Mouse (Mus musculus) hematopoietic multipotent progenitor cell, adult 10-12 weeks (in vitro differentiated cells): ENCODE results near the gene Popdc2. TPM values are rescaled to one million over a fixed set of nuclear protein-coding genes. Genes with fewer than 3 reads are reported as not detected.

Experiments used
- polyA plus RNA-seq: library from polyadenylated mRNA; stranded (reverse); fragments of >175 nt; gene quantifications from 2 replicates; pipeline ENCODE4 v1.2.3, GENCODE M21; 2012; ENCODE audit warnings: low replicate concordance

The Popdc2 gene
- polyA plus RNA-seq, result 1.4 and 1.8 TPM in 2 replicates

DNA sequence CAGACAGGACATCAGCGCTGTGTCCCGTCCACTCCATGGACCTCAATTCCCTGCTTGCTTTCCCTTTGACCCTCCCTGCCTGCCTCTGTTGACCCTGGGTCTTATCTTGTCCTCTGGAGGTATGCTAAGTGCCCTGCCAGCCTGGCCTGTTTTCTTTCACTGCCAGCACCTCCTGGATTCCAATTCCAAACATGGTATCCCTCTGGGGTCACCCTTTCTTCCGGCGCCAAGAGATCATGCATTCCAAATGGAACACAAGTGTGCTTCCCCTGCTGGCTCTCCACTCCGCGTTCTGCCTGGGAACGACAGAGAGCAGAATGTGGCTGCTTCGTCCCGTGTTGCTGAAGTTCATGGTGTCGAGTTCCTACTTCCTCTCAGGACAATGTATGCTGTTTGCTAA, at the start of gene Popdc2:
Popdc2 (plus strand) TSS at position 277 of the 400 bp plus-strand sequence.

DNA sequence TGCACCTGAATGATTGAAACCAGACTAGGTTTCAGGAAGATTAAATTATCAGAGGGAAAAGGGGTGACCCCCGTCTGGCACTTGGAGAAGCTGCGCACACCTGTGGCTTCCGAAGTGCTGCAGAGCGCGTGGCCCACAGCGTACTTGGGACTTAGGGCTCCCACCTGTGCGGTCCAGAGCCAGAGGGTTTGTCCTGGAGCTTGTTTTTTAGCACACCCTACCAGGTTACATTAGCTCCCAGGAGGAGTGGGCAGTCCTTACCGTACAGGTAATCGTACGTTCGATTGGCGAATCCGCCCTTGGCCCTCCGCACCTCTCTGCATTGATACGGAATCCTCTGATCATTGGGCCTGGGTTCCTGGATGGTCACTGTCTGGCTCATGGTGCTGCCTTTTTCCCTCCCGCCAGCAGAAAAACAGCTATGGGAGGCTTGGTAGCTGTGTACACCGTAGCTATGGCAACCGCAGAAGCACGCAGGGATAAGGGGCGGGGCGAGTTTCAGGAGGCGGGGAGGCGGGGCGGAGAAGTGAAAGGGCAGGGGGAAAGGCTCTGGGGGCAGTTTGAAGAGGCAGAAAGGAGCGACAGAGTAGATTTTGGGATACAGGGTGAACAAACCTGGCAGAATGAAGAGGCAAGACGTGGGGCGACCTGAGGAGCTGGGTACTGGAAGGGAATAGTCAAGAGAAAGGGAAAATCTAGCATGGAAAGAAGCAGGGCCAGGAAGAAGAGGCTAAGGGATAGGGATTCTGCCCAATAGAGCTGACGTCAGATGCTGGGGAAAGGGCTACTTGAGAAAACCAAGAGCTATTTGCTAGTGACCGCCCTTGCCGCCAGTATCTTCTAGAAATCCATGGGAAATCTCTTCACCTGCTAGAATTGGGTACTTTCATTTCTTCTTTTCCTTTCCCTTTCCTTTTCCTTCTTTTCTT, 20.3 kb upstream of the Popdc2 start, which contains the start of gene Maats1:
Maats1 (minus strand) TSS at position 748 of the 929 bp plus-strand sequence.

DNA sequence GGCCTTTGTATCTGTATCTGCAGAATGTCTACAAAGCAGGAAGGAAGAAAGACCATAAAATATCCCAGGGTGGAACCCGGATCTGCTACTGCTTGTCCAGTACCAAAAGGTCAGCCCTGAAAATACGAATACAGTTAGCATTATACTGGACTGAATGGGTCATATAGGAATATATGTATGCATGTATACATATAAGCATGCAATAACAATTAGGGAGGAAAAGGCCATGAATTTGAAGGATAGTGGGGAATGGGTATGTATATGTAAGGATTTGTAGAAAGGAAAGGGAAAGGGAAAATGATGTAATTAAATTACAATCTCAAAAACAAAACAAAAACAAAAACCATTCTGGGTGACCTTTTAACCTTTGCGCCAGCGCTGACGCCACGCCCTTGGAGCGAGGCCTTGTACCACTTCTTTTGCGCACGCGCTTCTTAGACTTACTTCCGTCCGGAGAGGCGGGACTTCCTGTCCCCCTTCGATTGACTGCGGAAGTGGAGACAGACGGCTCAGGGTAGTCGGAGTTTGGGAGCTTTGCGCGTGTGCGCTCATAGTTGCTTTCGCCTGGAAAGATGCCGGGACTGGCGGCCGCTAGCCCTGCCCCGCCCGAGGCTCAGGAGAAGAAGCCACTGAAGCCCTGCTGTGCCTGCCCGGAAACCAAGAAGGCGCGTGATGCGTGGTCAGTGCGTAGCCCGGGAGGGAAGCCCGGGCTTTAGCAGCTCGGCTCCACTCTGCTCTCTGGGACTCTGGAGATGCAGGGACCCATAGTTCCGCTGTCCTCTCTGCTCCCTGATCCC, 15.3 kb upstream of the Popdc2 start, which contains the start of the genes Cox17 and Gm21987:
Cox17 (plus strand) TSS at position 463 of the 797 bp plus-strand sequence.
Gm21987 (plus strand) TSS at position 512 of the 797 bp plus-strand sequence.

Other genes with a start within 250 kb of the Popdc2 start
- gene Nr1i2, start 67.4 kb upstream of the Popdc2 start, polyA plus RNA-seq, result not detected in 2 replicates
- gene Maats1, start 20.1 kb upstream of the Popdc2 start, polyA plus RNA-seq, result not detected in 2 replicates
- gene Cox17, start 15.2 kb upstream of the Popdc2 start, polyA plus RNA-seq, result 107 and 143 TPM in 2 replicates
- gene Gm21987, start 15.2 kb upstream of the Popdc2 start, polyA plus RNA-seq, result 175 and 201 TPM in 2 replicates
- 0.26 TPM in 1 of 2 replicates, not detected in the other for gene Pla1a, start 70.9 kb downstream of the Popdc2 start, polyA plus RNA-seq
- gene Adprh, start 90.5 kb downstream of the Popdc2 start, polyA plus RNA-seq, result 130 and 341 TPM in 2 replicates
- 1.2 and 1.7 TPM in 2 replicates for gene Cd80, start 93.4 kb downstream of the Popdc2 start, polyA plus RNA-seq
- 19.7 and 40.6 TPM in 2 replicates for gene Timmdc1, start 160.5 kb downstream of the Popdc2 start, polyA plus RNA-seq
- gene Poglut1, start 188.0 kb downstream of the Popdc2 start, polyA plus RNA-seq, result 4.5 and 8.1 TPM in 2 replicates
- gene Tmem39a, start 196.5 kb downstream of the Popdc2 start, polyA plus RNA-seq, result 19.0 and 22.5 TPM in 2 replicates